Mouse (Mus musculus) stomach, embryonic 14.5 days (tissue): Measurements from ENCODE around the gene Gpr62. TPM values are rescaled to one million over a fixed set of nuclear protein-coding genes. Genes with fewer than 3 reads are reported as not detected.
A peak's percentile ranks its signal among the peaks of the same experiment; 100 is the strongest.

Source experiments
- ATAC-seq: fragments of 200-750 bp; cut with Nextera tagmentation; 2 replicates; pipeline ENCODE4 v1.8.0; 2017; ENCODE audit warnings: low read depth, moderate TSS enrichment; ENCODE audit not compliant: insufficient number of reproducible peaks, insufficient read depth, low FRiP score
- H3K27ac ChIP-seq: fragments of 300-500 bp; sonication (generic); 2 replicates; pipeline ENCODE4 v1.5.1; 2014; ENCODE audit warnings: mild to moderate bottlenecking, low read length, moderate library complexity, mixed read lengths
- H3K27me3 ChIP-seq: fragments of 300-500 bp; sonication (generic); 2 replicates; pipeline ENCODE4 v1.6.1; 2014; ENCODE audit warnings: low read length, control low read depth, mixed read lengths; ENCODE audit not compliant: control insufficient read depth, insufficient read depth
- H3K36me3 ChIP-seq: fragments of 300-500 bp; sonication (generic); 2 replicates; pipeline ENCODE4 v1.6.1; 2014; ENCODE audit warnings: mild to moderate bottlenecking, control low read depth, low read length, moderate library complexity, mixed read lengths; ENCODE audit not compliant: control insufficient read depth, insufficient read depth
- H3K4me1 ChIP-seq: fragments of 300-500 bp; sonication (generic); 2 replicates; pipeline ENCODE4 v1.6.1; 2014; ENCODE audit warnings: low read length, control low read depth, mixed read lengths; ENCODE audit not compliant: control insufficient read depth, insufficient read depth
- H3K4me2 ChIP-seq: fragments of 300-500 bp; sonication (generic); replicated peaks from 2 replicates; pipeline ENCODE4 v1.6.1; 2014; ENCODE audit warnings: low read depth, low read length, control low read depth
- H3K4me3 ChIP-seq: fragments of 300-500 bp; sonication (generic); 2 replicates; pipeline ENCODE4 v1.5.1; 2014; ENCODE audit warnings: low read depth, low read length, control low read depth
- H3K9ac ChIP-seq: fragments of 300-500 bp; sonication (generic); replicated peaks from 2 replicates; pipeline ENCODE4 v1.6.1; 2014; ENCODE audit warnings: low read depth, mild to moderate bottlenecking, control low read depth, low read length, moderate library complexity, mixed read lengths
- H3K9me3 ChIP-seq: fragments of 300-500 bp; sonication (generic); 2 replicates; pipeline ENCODE4 v1.6.1; 2016; ENCODE audit warnings: low read depth, low read length, control low read depth; ENCODE audit not compliant: control insufficient read depth
- WGBS: fragments of 180-500 bp; shearing (Covaris S2); extraction: QIAGEN DNeasy Blood & Tissue Kit; methylation state at CpG from one replicate; pipeline ENCODE4 v1.1.7; 2014; 5-methylcytosine and 5-hydroxymethylcytosine counted together
- polyA plus RNA-seq: library from polyadenylated mRNA; unstranded; fragments of >200 nt; fragmentation: Nextera tagmentation; extraction: Ambion mirVana; gene quantifications from 2 replicates; pipeline ENCODE4 v1.2.1, GENCODE M21; 2014

The Gpr62 gene
- polyA plus RNA-seq, 1 experiment from 2014 or later, result 0.68 TPM

GRCm38 (mm10) chr9:106472321-106472720, 6.6 kb upstream of the Gpr62 start:
- Histone ChIP-seq H3K4me3 (no peak overlapping the region), H3K9me3 (no peaks in the 10 kb centered on the region), H3K27me3 (no peaks in the 10 kb centered on the region), H3K4me1 (peaks cover 21% of the 10 kb centered on the region), H3K4me2 (no peak overlapping the region), H3K9ac (no peak overlapping the region), H3K36me3 (no peaks in the 10 kb centered on the region), H3K27ac (no peak overlapping the region)
- WGBS, result 66% methylated on average over 4 of the region's 4 CpGs
- no peak for ATAC-seq

GRCm38 (mm10) chr9:106471892-106472291, 6.2 kb upstream of the Gpr62 start:
- H3K4me2 ChIP-seq, result 0 out of 2 replicates have a peak overlapping the region, but pooled peaks have one; percentile 8
- H3K36me3 ChIP-seq, result no peaks in the 10 kb centered on the region
- H3K4me3 ChIP-seq, result no peak overlapping the region
- H3K27me3 ChIP-seq, result no peaks in the 10 kb centered on the region
- ATAC-seq, result no peak
- peaks cover 21% of the 10 kb centered on the region for H3K4me1 ChIP-seq
- WGBS, result 20% methylated on average over 5 of the region's 5 CpGs
- H3K9me3 ChIP-seq, result no peaks in the 10 kb centered on the region
- H3K27ac ChIP-seq, result no peak overlapping the region
- H3K9ac ChIP-seq, result no peak overlapping the region

GRCm38 (mm10) chr9:106470991-106471750, 5.4 kb upstream of the Gpr62 start:
- H3K9ac ChIP-seq, result no peak overlapping the region
- H3K9me3 ChIP-seq, result no peaks in the 10 kb centered on the region
- peaks cover 21% of the 10 kb centered on the region for H3K4me1 ChIP-seq
- WGBS, result 67% methylated on average over 14 of the region's 14 CpGs
- 0 out of 2 replicates have a peak overlapping the region, but pooled peaks have one; percentile 8 for H3K4me2 ChIP-seq
- H3K4me3 ChIP-seq, result no peak overlapping the region
- no peaks in the 10 kb centered on the region for H3K27me3 ChIP-seq
- H3K36me3 ChIP-seq, result no peaks in the 10 kb centered on the region
- no peak for ATAC-seq
- H3K27ac ChIP-seq, result no peak overlapping the region

GRCm38 (mm10) chr9:106469776-106470175, 4.0 kb upstream of the Gpr62 start:
- H3K4me2 ChIP-seq, result no peak overlapping the region
- peaks cover 16% of the 10 kb centered on the region for H3K4me1 ChIP-seq
- no peaks in the 10 kb centered on the region for H3K36me3 ChIP-seq
- H3K9ac ChIP-seq, result no peak overlapping the region
- H3K27me3 ChIP-seq, result no peaks in the 10 kb centered on the region
- WGBS, result 68% methylated on average over 9 of the region's 9 CpGs
- H3K9me3 ChIP-seq, result no peaks in the 10 kb centered on the region
- H3K4me3 ChIP-seq, result no peak overlapping the region
- no peak for ATAC-seq
- H3K27ac ChIP-seq, result no peak overlapping the region

GRCm38 (mm10) chr9:106469317-106469716, 3.6 kb upstream of the Gpr62 start:
- Histone ChIP-seq H3K27ac (no peak overlapping the region), H3K27me3 (no peaks in the 10 kb centered on the region), H3K4me3 (no peak overlapping the region), H3K9me3 (no peaks in the 10 kb centered on the region), H3K36me3 (no peaks in the 10 kb centered on the region), H3K4me1 (peaks cover 16% of the 10 kb centered on the region), H3K4me2 (no peak overlapping the region), H3K9ac (no peak overlapping the region)
- no peak for ATAC-seq
- 72% methylated on average over 6 of the region's 6 CpGs for WGBS

GRCm38 (mm10) chr9:106467746-106468145, 2.0 kb upstream of the Gpr62 start:
- H3K4me3 ChIP-seq, result no peak overlapping the region
- H3K9me3 ChIP-seq, result no peaks in the 10 kb centered on the region
- ATAC-seq, result no peak
- H3K4me2 ChIP-seq, result no peak overlapping the region
- H3K9ac ChIP-seq, result no peak overlapping the region
- WGBS, result 91% methylated on average over 7 of the region's 7 CpGs
- peaks cover 14% of the 10 kb centered on the region for H3K4me1 ChIP-seq
- peaks cover 8% of the 10 kb centered on the region for H3K36me3 ChIP-seq
- no peak overlapping the region for H3K27ac ChIP-seq
- no peaks in the 10 kb centered on the region for H3K27me3 ChIP-seq

- Histone ChIP-seq H3K4me2 (no peak overlapping the region), H3K9ac (no peak overlapping the region), H3K9me3 (no peaks in the 10 kb centered on the region), H3K36me3 (peaks cover 17% of the 10 kb centered on the region), H3K27me3 (no peaks in the 10 kb centered on the region), H3K4me3 (no peak overlapping the region), H3K27ac (no peak overlapping the region), H3K4me1 (peaks cover 7% of the 10 kb centered on the region)
- 83% methylated on average over 6 of the region's 6 CpGs for WGBS
- ATAC-seq, result no peak
These were observed 983 bp upstream of the Gpr62 start for GRCm38 (mm10) chr9:106466721-106467120.

- Histone ChIP-seq H3K27me3 (no peaks in the 10 kb centered on the region), H3K4me3 (peak overlapping the region; percentile 53), H3K36me3 (peaks cover 20% of the 10 kb centered on the region), H3K27ac (no peak overlapping the region), H3K4me1 (peaks cover 5% of the 10 kb centered on the region; the same call in 1 of the 2 replicates), H3K9ac (peak overlapping the region; percentile 55), H3K4me2 (peak overlapping the region; percentile 98), H3K9me3 (no peaks in the 10 kb centered on the region)
- 2% methylated on average over 92 of the region's 99 CpGs for WGBS
- peak; percentile 65; the same call in 1 of the 2 replicates for ATAC-seq
These were observed 792 bp downstream of the Gpr62 start for GRCm38 (mm10) chr9:106464751-106465541.
